Mouse (Mus musculus) midbrain, embryonic 10.5 days (tissue): ENCODE measurements around the gene Fxr2. TPM values are rescaled to one million over a fixed set of nuclear protein-coding genes. Genes with fewer than 3 reads are reported as not detected.

Experiments
- DNase-seq: peaks from one replicate; pipeline ENCODE4 v3.0.0-alpha.2; 2017; ENCODE audit warnings: low spot score
- H3K27ac ChIP-seq: fragments of 300-500 bp; sonication (generic); replicated peaks from 2 replicates; pipeline ENCODE4 v1.5.1; 2016; ENCODE audit warnings: mild to moderate bottlenecking
- H3K27me3 ChIP-seq: fragments of 300-500 bp; sonication (generic); 2 replicates; pipeline ENCODE4 v1.6.1; 2016; ENCODE audit warnings: low read depth, mild to moderate bottlenecking; ENCODE audit not compliant: poor library complexity, severe bottlenecking
- H3K36me3 ChIP-seq: fragments of 300-500 bp; sonication (generic); 2 replicates; pipeline ENCODE4 v1.6.1; 2016; ENCODE audit warnings: mild to moderate bottlenecking, moderate library complexity
- H3K4me1 ChIP-seq: fragments of 300-500 bp; sonication (generic); 2 replicates; pipeline ENCODE4 v1.6.1; 2016
- H3K4me3 ChIP-seq: fragments of 300-500 bp; sonication (generic); 2 replicates; pipeline ENCODE4 v1.5.1; 2016; ENCODE audit warnings: mild to moderate bottlenecking, moderate library complexity
- H3K9me3 ChIP-seq: fragments of 300-500 bp; sonication (generic); replicated peaks from 2 replicates; pipeline ENCODE4 v1.6.1; 2016; ENCODE audit warnings: mild to moderate bottlenecking
- WGBS: fragments of 180-500 bp; shearing (Covaris S2); methylation state at CpG from one replicate; pipeline ENCODE4 v1.1.7; 2016; 5-methylcytosine and 5-hydroxymethylcytosine counted together
- polyA plus RNA-seq: library from polyadenylated mRNA; unstranded; fragments of >200 nt; fragmentation: Nextera tagmentation; extraction: Ambion mirVana; gene quantifications from 2 replicates; pipeline ENCODE4 v1.2.1, GENCODE M21; 2016

Gene Fxr2
- polyA plus RNA-seq, 1 experiment from 2014 or later = 39.1 TPM

DNA sequence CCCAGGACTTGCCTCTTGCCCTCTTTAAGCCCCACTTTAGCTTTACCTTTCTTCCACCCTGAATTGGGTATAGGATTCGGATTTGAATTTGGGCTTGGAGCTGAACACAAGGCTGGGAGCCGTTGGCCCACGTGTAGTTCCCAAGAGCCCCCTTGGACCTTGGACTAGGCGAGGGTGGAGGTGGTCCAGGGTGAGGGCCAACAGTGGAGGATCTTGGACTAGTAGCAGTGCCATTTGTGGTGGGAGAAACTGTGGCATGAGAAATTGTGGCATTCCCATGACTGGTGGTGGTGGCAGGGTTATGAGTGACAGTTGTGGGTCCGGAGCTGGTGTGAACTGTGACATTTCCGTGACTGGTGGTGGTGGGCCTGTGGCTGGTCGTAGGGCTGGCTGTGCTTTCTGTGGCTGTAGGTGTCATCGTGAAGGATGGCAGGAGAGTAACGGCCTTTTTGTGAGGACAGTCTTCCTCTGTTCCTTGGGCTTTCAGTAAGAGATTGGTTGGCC lies 32.7 kb downstream of the Fxr2 start:
- Histone ChIP-seq H3K36me3 (peaks cover 72% of the 10 kb centered on the region), H3K27ac (no peak overlapping the region), H3K27me3 (no peaks in the 10 kb centered on the region), H3K9me3 (no peaks in the 10 kb centered on the region), H3K4me3 (0 out of 2 replicates have a peak overlapping the region, but pooled peaks have one; percentile 7), H3K4me1 (peaks cover 42% of the 10 kb centered on the region)
- 84% methylated on average over 9 of the region's 9 CpGs for WGBS
- no peak for DNase-seq

- 37% methylated on average over 7 of the region's 7 CpGs for WGBS
- DNase-seq = no peak
- Histone ChIP-seq H3K36me3 (peaks cover 78% of the 10 kb centered on the region), H3K4me1 (peaks cover 42% of the 10 kb centered on the region), H3K9me3 (no peaks in the 10 kb centered on the region), H3K27ac (no peak within 1 kb of the TSS), H3K27me3 (no peaks in the 10 kb centered on the region), H3K4me3 (peak within 1 kb of the TSS; percentile 7; the same call in 1 of the 2 replicates)
Measured at GRCm38 (mm10) chr11:69665961-69666664, 33.3 kb downstream of the Fxr2 start, which contains the start of gene Cd68. Gene Cd68, minus strand, starts transcription at chr11:69666153.

DNA sequence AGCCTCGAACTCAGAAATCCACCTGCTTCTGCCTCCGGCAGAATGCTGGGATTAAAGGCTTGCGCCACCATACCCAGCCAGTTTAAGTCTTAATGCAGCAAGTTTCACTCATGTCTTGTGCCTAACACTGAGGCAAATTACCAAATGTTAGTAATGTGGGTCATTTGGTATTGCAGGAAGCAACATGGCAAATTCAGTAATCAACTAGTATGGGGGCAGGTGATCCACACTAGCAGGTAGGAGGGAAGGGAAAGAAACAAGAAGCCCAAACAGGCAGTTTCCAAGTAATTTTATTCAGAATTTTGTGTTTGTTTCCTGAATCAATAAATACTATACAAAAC lies 33.8 kb downstream of the Fxr2 start:
- 89% methylated on average over 3 of the region's 3 CpGs for WGBS
- no peak overlapping the region for H3K4me3 ChIP-seq
- H3K4me1 ChIP-seq = peaks cover 37% of the 10 kb centered on the region
- DNase-seq = no peak
- peaks cover 83% of the 10 kb centered on the region for H3K36me3 ChIP-seq
- H3K27me3 ChIP-seq = no peaks in the 10 kb centered on the region
- no peaks in the 10 kb centered on the region for H3K9me3 ChIP-seq
- no peak overlapping the region for H3K27ac ChIP-seq

DNA sequence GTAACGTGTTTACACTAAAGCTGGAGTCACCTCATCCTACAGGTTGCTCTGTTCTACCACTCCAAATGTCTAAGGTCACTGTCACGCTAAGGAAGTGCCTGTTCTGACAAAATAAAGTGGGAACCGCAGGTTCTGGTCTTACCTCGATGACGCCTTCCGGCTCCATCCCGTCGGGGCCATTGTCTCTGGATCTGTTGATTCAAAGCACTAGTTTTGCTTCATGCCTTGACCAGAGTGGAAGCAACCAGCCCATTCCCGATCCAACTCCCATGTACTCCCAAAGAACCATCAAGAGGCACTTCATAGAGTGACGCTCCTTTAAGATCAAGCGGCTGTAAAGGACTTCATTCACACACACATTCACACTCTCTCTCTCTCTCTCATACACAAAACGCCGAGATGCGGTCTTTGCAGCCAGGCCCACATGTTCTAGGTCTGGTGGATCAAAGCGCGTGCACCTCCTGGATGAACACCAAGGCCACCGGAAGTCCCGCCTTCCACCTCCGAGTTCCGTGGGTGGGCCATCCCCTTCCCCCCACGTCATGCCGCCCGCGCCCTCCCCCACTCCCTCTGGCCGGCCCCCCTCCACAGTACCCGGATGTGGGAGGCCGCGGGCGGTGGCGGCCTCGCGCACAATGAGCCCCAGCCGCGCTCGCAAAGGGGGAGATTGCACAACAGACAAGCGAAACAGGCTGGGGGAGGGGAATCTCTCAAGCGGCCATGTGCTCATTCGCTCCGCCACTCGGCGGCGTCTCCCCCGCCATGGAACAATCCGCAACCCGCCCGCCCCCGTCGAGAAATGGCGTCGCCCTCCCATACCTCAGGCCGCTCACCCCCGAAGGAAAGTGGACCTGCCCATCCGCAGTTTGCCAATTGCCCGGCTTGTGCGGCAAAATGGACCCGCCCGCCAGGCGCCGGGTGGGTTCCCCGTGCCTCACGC lies 38.3 kb downstream of the Fxr2 start:
- peaks cover 87% of the 10 kb centered on the region for H3K36me3 ChIP-seq
- H3K4me1 ChIP-seq = peaks cover 31% of the 10 kb centered on the region
- WGBS = under 1% methylated on average over 61 of the region's 61 CpGs

DNA sequence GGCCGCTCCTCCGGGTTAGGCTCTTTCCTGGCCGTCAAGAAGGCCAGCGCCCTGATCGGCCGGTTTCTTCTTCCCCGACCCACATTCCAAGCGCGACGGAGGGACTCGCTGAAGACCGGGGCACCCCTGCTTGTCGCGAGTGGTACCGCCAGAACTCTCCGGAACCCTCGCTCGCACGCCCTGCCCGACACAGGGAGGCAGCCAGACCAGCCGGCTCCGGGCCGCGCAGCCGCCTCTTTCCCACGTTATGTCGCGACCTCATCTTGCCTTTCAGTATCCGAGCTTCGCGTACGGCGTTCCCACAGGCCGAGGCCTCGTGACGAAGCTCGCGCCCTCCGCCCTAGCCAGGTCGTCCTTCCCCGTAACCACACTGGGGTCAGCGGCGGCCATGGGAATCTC lies 38.9 kb downstream of the Fxr2 start:
- Histone ChIP-seq H3K27me3 (no peaks in the 10 kb centered on the region), H3K36me3 (peaks cover 87% of the 10 kb centered on the region), H3K4me1 (peaks cover 31% of the 10 kb centered on the region), H3K4me3 (peak overlapping the region; percentile 91), H3K9me3 (no peaks in the 10 kb centered on the region), H3K27ac (peak overlapping the region; percentile 96)
- no peak for DNase-seq
- under 1% methylated on average over 43 of the region's 43 CpGs for WGBS

More for the DNA sequence above, 38.3 kb downstream of the Fxr2 start:
- peak; percentile 95 for DNase-seq
- no peaks in the 10 kb centered on the region for H3K9me3 ChIP-seq
- no peaks in the 10 kb centered on the region for H3K27me3 ChIP-seq
- H3K27ac ChIP-seq = peak overlapping the region; percentile 96
- peak overlapping the region; percentile 91 for H3K4me3 ChIP-seq

GRCm38 (mm10) chr11:69672211-69672706 lies 39.5 kb downstream of the Fxr2 start, which contains the start of gene Eif4a1:
Gene Eif4a1, minus strand, starts transcription at chr11:69672423.
- DNase-seq = peak; percentile 100
- H3K27ac ChIP-seq = peak within 1 kb of the TSS; percentile 96
- H3K9me3 ChIP-seq = no peaks in the 10 kb centered on the region
- H3K36me3 ChIP-seq = peaks cover 88% of the 10 kb centered on the region
- H3K27me3 ChIP-seq = no peaks in the 10 kb centered on the region
- WGBS = under 1% methylated on average over 36 of the region's 36 CpGs
- H3K4me3 ChIP-seq = peak within 1 kb of the TSS; percentile 91
- H3K4me1 ChIP-seq = peaks cover 31% of the 10 kb centered on the region

GRCm38 (mm10) chr11:69679144-69679543 lies 46.4 kb downstream of the Fxr2 start:
- Histone ChIP-seq H3K4me1 (peaks cover 35% of the 10 kb centered on the region), H3K27ac (no peak overlapping the region), H3K9me3 (no peaks in the 10 kb centered on the region), H3K36me3 (peaks cover 64% of the 10 kb centered on the region), H3K4me3 (0 out of 2 replicates have a peak overlapping the region, but pooled peaks have one; percentile 16), H3K27me3 (peaks cover 2% of the 10 kb centered on the region; the same call in 1 of the 2 replicates)
- no peak for DNase-seq
- 100% methylated on average over 2 of the region's 2 CpGs for WGBS

GRCm38 (mm10) chr11:69680136-69680855 lies 47.5 kb downstream of the Fxr2 start:
- no peak for DNase-seq
- peak overlapping the region; percentile 92; the same call in 1 of the 2 replicates for H3K27ac ChIP-seq
- H3K9me3 ChIP-seq = no peaks in the 10 kb centered on the region
- peaks cover 52% of the 10 kb centered on the region for H3K36me3 ChIP-seq
- 90% methylated on average over 30 of the region's 30 CpGs for WGBS
- peaks cover 41% of the 10 kb centered on the region for H3K4me1 ChIP-seq
- H3K4me3 ChIP-seq = peak overlapping the region; percentile 73
- H3K27me3 ChIP-seq = peaks cover 14% of the 10 kb centered on the region; the same call in 1 of the 2 replicates

DNA sequence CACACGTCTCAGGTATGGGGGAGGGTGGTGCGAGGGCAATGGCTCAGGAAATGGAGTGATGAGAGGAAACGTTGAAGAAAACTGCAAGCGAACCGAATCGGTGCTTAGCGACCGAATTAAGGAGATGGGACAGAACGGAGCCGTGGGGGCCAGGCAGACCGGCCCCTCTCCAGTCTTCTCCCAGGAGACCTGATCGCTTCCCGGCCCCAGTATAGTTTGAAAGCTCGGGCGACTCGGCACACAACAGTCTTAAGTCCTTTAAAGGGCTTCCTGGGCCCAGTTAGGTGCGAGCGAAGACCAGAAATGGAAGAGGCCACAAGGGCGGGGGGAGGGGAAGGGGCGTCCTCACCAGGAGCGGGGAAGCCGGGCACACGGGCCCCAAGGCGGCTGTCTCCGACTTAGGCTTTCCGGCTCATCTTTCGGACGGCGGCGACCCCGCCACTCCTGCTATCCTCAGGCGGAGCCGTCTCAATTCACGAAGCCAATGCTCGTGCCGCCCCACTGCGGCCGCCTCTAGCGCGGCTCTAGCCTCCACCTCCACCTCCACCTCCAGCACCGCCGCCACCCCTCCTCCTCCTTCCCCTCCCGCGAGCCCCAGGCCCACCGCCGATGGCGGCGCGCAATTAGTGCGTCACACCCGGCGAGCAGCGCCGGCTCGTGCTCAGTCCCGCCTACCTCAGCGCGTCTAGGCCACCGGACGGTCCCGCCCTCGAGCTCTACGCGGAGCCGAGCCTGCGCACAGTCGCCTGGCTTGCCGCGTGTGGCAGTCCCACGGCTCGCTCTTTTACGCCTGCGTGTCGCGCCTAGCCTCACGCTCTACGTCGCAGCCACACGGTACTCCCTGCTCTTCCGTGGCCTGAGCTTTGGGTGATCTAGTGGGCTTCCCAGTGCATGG lies 48.8 kb downstream of the Fxr2 start, which contains the start of gene Senp3:
Senp3 (minus strand) TSS at position 771 of the 895 bp plus-strand sequence.
- Histone ChIP-seq H3K27ac (peak within 1 kb of the TSS; percentile 92), H3K36me3 (peaks cover 40% of the 10 kb centered on the region), H3K9me3 (no peaks in the 10 kb centered on the region), H3K4me1 (peaks cover 53% of the 10 kb centered on the region), H3K27me3 (peaks cover 18% of the 10 kb centered on the region; the same call in 1 of the 2 replicates), H3K4me3 (peak within 1 kb of the TSS; percentile 73)
- peak; percentile 98 for DNase-seq
- under 1% methylated on average over 74 of the region's 80 CpGs for WGBS

DNA sequence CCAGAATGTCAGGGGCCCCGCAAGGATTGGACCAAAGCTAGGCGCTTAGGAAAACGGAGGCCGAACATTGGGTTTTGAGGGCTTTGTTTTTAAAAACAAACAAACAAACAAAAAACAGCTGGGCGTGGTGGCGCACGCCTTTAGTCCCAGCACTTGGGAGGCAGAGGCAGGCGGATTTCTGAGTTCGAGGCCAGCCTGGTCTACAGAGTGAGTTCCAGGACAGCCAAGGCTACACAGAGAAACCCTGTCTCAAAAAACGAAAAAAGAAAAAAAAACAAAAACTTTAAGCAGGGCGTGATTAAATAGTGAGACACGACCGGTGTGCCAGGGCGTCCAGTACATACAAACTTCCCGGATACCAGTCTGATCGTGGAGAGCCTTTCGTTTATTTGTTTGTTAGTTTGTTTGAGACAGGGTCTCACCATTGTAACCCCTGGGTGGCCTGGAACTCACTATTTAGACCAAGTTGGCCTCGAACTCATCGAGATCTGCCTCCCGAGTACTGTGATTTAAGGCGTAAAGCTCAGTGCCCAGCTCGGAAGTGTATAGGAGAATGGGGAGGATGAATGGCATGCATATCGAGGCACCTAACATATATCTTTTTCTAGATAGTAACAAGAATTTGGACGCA lies 49.5 kb downstream of the Fxr2 start:
- H3K9me3 ChIP-seq = no peaks in the 10 kb centered on the region
- peak overlapping the region; percentile 73 for H3K4me3 ChIP-seq
- H3K4me1 ChIP-seq = peaks cover 59% of the 10 kb centered on the region
- H3K27ac ChIP-seq = peak overlapping the region; percentile 92
- WGBS = 30% methylated on average over 24 of the region's 24 CpGs
- peaks cover 25% of the 10 kb centered on the region for H3K27me3 ChIP-seq
- no peak for DNase-seq
- peaks cover 32% of the 10 kb centered on the region for H3K36me3 ChIP-seq
